Mouse (Mus musculus) bone marrow, adult 2 months (tissue): ENCODE results near the gene Magee1. TPM values are rescaled to one million over a fixed set of nuclear protein-coding genes. Genes with fewer than 3 reads are reported as not detected.
A peak's percentile ranks its signal among the peaks of the same experiment; 100 is the strongest.
"Not testable (repeated sequence)": the region's sequence is repeated elsewhere in the genome, so short reads cannot be mapped to it uniquely, and the experiment has no call there.

Experiments
- H3K27ac ChIP-seq: fragments of 200-500 bp; 2 replicates; pipeline ENCODE4 v1.5.1; 2012; ENCODE audit warnings: low read depth, mild to moderate bottlenecking, control low read depth, inconsistent platforms, low read length; ENCODE audit not compliant: control insufficient read depth, poor library complexity, insufficient read depth
- H3K4me1 ChIP-seq: fragments of 200-500 bp; 2 replicates; pipeline ENCODE4 v1.6.1; 2011; ENCODE audit warnings: low read length; ENCODE audit not compliant: control insufficient read depth, insufficient read depth
- H3K4me3 ChIP-seq: fragments of 200-500 bp; replicated peaks from 2 replicates; pipeline ENCODE3; 2011; ENCODE audit warnings: mild to moderate bottlenecking, low read depth, low read length, control low read depth; ENCODE audit not compliant: control insufficient read depth
- CTCF ChIP-seq: fragments of 200-500 bp; IDR thresholded peaks from 2 replicates; pipeline ENCODE4 v1.5.1; 2011; ENCODE audit warnings: low read length, control low read depth; ENCODE audit not compliant: control insufficient read depth, insufficient read depth
- POLR2A ChIP-seq: fragments of 200-500 bp; IDR thresholded peaks from 2 replicates; pipeline ENCODE4 v1.6.1; 2011; ENCODE audit warnings: low read depth, mild to moderate bottlenecking, control low read depth, low read length, borderline replicate concordance; ENCODE audit not compliant: control insufficient read depth
- WGBS: fragments of 180-500 bp; shearing (Covaris S2); methylation state at CpG from one replicate; pipeline ENCODE4 v1.1.7; 2018; 5-methylcytosine and 5-hydroxymethylcytosine counted together
- polyA plus RNA-seq: library from polyadenylated mRNA; stranded (reverse); fragments of >200 nt; gene quantifications from 2 replicates; pipeline ENCODE4 v1.2.4, GENCODE M21; 2011; ENCODE audit warnings: low replicate concordance; ENCODE audit not compliant: missing spikeins, insufficient read depth, insufficient read length

Gene Magee1
- polyA plus RNA-seq: 0.99 and 1.1 TPM in 2 replicates

DNA sequence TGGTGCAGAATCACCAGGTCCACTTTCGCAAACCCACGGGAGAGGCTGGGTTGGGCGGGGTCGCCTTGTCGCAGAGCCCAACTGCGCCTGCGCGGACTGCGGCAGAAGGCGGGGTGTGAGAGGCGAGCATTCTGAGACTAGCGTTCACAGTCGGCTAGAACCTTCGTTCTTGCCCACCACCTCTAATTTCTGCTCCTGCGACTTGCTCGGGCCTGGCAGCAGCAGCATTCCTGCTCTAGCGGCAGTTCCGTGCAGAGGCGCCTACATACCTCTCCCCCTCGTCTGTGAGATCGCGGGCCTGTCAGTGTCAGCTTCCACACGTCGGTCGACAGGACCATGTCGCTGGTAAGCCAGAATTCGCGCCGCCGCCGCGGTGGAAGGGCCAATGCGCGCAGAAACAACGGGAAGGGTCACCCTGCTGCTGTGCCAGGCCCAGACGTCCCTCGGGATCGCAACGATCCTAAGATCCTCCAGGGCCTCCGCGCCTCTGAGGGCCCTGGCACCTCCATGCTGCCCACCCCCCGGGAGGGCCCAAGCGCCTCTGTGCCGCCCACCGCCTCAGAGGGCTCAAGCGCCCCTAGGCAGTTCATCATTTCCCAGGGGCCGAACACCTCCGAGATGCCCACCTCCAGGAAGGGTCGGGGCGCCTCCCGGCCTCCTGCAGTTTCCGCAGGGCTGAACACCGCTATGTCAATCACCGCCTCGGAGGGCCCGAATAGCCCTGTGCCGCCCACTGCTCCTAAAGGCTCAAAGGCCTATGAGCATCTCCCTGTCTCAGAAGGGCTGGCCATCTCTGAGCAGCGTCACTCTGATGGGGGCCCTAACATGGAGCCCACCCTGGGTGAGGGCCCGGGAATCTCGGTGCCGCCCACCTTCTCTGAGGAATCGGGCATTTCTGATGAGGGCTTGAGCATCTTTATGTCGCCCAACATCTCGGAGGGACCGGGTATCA is at the start of gene Magee1:
Gene Magee1 (plus strand): TSS at position 104 of the 952 bp plus-strand sequence.
- no peaks in the 10 kb centered on the region for H3K4me1 ChIP-seq
- H3K4me3 ChIP-seq: peak within 1 kb of the TSS; percentile 63
- WGBS: 8% methylated on average over 65 of the region's 65 CpGs
- H3K27ac ChIP-seq: no peak within 1 kb of the TSS
- no peak for TF ChIP-seq CTCF

DNA sequence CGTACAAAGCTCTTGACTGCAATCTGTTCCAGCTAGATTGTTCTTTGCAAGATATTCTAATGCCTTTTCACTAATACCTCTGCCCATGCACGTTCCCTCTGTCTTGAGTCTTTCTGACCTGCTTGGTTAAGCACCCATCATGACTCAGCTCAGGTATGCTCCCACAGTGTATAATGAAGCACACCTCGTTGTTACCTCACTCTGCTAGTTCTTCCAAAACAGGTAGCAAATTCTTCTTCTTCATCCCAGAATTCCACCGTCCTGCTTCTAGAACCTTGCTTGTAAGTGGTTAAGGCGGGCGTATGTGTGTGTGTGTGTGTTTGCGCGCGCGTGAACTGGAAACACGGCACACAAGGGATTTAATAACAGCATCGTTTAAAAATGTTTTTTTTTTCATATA is 41.0 kb upstream of the Magee1 start:
- TF ChIP-seq POLR2A (no peak), CTCF (no peak)
- peak overlapping the region; percentile 64 for H3K4me3 ChIP-seq
- WGBS: 4% methylated on average over 12 of the region's 12 CpGs
- H3K27ac ChIP-seq: no peak overlapping the region
- H3K4me1 ChIP-seq: no peaks in the 10 kb centered on the region; the same call in 1 of the 2 replicates

DNA sequence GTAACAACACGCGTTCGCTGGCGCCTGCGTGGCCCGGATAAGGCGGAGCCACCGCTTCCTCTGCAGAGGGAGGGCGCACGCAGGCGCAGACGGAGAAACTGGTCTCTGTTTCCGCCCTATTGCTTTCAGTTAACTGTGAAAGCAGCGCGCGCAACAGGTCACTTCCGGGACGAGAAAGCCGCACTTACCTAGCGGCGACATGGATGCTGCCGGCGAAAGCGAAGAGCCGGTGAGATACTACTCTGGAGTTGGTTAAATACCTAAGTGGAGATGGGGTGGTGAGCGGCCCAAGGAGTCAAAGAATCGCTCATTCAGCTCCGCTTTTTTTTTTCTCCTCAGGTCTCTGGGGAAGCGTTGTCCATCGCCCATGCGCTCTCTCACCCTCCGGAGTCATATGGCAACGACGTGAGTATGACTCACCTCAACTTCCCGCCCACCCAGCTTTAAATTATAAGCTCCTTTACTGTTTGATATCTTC is 40.5 kb upstream of the Magee1 start, which contains the start of gene Pbdc1:
Gene Pbdc1 (plus strand): TSS at position 142 of the 478 bp plus-strand sequence.
- Histone ChIP-seq H3K4me3 (peak within 1 kb of the TSS; percentile 79), H3K4me1 (no peaks in the 10 kb centered on the region; the same call in 1 of the 2 replicates), H3K27ac (no peak within 1 kb of the TSS)
- WGBS: under 1% methylated on average over 35 of the region's 35 CpGs
- 0 out of 2 replicates have a peak, but pooled peaks have one; percentile 3 for TF ChIP-seq CTCF
- 0 out of 2 replicates have a peak, but pooled peaks have one; percentile 16 for TF ChIP-seq POLR2A

DNA sequence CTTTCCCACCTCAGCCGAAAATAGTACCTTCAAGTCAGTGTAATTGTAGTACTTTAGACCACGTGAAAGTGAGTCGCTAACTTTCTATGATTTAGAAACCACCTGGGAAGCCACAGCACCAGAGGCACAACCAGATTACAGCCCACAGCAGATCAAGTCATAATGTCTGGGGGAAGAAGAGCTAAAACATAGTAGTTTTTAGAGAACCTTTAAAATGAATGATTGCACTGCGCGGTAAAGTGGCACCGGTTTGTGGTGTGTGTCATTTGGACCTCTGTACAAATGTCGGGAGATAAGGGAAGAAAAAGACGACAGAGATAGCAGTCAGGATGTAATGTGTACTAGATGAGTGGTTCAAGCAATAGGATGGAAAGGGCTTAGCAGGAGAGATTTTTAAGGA is 40.1 kb upstream of the Magee1 start:
- no peak overlapping the region for H3K27ac ChIP-seq
- no peaks in the 10 kb centered on the region; the same call in 1 of the 2 replicates for H3K4me1 ChIP-seq
- peak overlapping the region; percentile 79 for H3K4me3 ChIP-seq
- no peak for TF ChIP-seq POLR2A
- no peak for TF ChIP-seq CTCF
- WGBS: 3% methylated on average over 8 of the region's 8 CpGs

DNA sequence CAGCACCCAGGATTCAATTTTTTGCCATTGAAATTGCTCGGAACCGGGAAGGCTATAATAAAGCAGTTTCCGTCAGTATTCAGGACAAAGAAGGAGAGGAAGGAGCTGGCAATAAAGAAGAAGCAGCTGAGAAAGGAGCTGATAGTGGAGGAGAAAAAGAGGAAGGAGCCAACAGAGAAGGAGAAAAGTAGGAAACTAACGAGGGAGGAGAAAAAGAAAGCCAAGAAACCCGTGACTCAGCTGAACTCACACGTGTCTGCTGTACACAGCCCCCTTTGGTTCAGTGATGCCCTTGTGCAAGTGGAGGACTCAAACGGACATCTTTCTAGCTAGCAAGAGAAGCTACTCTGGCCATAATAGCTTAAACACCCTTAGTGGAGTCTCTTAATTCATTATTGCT is 37.2 kb upstream of the Magee1 start:
- H3K4me3 ChIP-seq, H3K27ac ChIP-seq, H3K4me1 ChIP-seq: not testable (repeated sequence)
- 60% methylated on average over 7 of the region's 7 CpGs for WGBS

DNA sequence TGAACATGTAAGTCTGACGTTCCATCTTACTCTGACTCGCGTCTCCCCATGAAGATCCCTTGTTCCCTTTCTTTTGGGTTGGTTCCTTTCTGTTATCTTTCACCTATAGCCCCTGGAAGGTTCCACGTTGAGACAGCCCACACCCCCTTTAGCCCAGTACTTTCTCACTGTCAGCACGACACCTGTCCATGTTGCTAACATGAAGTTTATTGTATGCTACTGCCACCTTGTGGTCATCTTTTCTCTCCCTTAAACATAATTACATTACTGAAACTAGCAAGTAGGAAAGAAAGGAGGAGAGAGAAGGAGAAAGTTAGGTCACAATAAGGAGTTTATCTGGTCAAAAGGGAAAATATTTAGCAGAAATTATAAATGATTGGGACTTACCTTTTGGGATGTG is 16.0 kb upstream of the Magee1 start:
- no peak overlapping the region for H3K4me3 ChIP-seq
- H3K27ac ChIP-seq: no peak overlapping the region
- TF ChIP-seq CTCF: no peak
- TF ChIP-seq POLR2A: no peak
- no peaks in the 10 kb centered on the region for H3K4me1 ChIP-seq
- WGBS: 46% methylated on average over 5 of the region's 5 CpGs

DNA sequence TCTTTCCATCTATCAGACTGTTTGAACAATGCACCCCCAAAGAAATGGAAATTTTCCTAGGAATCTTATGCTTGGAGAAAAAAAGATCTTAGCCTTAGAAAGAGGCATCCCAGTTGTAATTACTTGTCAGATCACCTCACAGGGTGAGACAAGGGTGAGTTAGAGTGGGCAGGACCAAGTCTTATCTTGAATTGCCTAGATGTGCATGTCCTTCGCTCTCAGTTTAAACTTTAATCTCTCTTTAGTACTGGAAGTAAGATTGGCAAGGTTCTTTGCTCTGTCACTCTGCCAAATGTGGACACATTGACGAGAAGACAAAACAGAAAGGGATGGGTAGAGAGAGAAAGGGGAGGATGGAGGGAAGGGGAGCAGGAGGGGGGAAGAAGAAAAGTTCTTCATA is 5.2 kb upstream of the Magee1 start:
- no peak overlapping the region for H3K27ac ChIP-seq
- no peaks in the 10 kb centered on the region for H3K4me1 ChIP-seq
- WGBS: 71% methylated on average over 2 of the region's 2 CpGs
- H3K4me3 ChIP-seq: no peak overlapping the region
- TF ChIP-seq POLR2A (no peak), CTCF (no peak)

DNA sequence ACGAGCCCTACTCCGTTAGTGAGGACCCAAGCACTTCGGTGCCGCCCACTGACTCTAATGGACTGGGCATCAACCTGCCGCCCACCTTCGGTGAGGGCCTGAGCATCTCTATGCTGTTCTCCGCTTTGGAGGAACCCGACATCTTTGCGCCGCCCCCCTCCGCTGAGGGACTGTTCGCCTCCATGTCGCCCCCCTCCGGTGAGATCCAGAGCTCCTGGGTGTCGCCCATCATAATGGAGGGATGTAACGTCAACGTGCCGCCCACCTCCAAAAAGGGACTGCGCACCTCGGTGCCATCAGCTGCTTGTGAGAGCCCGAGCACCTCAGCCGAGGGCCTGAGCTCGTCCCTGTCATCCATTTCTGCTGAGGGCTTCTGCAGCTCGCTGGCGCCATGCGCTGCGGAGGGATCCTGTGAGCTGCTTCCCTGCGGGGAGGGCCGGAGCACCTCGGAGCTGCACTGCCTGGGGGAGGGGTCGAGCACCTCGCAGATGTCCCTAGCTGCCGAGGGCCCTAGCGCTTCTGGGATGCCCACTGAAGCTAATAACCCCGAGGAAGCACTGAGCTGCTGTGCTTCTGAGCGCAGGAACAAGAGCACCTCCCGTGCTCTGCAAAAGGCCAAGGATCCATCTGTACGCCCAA is 1.2 kb downstream of the Magee1 start:
- Histone ChIP-seq H3K4me3 (peak overlapping the region; percentile 63), H3K27ac (no peak overlapping the region), H3K4me1 (no peaks in the 10 kb centered on the region)
- TF ChIP-seq CTCF: peak; percentile 40; the same call in 1 of the 2 replicates
- no peak for TF ChIP-seq POLR2A
- WGBS: 18% methylated on average over 38 of the region's 38 CpGs
